Mouse (Mus musculus) induced T-regulatory cell, adult 2 months (primary cell): ENCODE measurements around the gene Hmx1.

Experiments used
- DNase-seq: peaks from one replicate; pipeline ENCODE4 v3.0.0-alpha.2; 2012; ENCODE audit warnings: low read depth

Gene Hmx1

DNA sequence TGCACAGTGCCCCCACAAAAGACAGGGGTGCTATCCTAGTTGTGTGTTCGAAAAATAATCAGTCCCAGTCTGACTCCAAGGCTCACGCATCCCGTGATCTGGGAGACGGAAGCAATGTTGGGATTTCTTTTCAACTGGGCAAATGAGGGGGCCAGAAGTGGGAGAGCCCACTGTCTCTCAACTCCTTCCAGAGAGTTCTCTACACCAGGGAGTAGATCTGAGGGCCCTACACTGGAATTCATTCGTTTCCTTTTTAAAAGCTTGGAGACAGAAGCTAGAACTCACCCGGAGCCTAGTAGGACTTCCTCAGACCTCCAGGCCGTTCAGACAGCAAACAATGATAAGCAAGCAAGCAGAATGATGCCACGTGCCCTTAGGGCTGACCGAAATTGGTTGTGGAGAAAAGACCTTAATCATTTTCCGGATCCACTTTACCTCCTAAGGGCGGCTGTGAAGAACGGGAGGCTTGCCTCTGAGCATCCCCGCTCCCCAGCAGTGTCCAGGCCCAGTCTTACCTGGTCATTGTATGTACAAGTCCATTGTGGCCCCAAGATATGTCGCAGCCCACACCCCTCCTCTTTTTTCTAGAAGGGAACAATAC lies 9.5 kb downstream of the Hmx1 start:
- no peak for DNase-seq

DNA sequence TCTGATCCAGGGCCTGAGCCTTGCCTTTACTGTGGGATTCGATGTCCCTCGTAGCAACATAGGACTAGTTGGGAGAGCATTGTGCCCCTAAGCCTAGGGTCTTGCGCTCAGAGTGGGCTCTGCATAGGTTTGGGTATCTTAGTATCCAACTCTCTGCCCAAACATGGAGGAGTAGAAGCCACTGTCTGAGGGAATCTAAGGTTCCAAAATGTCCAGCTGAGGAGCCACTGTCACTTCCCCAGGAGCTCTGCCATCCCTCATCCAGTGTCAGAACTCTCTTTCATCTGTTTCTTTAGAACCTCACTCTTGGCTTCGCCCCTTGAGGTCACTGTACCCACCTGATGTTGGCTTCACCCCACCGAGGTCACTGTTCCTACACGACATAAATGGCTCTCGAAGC lies 10.2 kb downstream of the Hmx1 start:
- no peak for DNase-seq

DNA sequence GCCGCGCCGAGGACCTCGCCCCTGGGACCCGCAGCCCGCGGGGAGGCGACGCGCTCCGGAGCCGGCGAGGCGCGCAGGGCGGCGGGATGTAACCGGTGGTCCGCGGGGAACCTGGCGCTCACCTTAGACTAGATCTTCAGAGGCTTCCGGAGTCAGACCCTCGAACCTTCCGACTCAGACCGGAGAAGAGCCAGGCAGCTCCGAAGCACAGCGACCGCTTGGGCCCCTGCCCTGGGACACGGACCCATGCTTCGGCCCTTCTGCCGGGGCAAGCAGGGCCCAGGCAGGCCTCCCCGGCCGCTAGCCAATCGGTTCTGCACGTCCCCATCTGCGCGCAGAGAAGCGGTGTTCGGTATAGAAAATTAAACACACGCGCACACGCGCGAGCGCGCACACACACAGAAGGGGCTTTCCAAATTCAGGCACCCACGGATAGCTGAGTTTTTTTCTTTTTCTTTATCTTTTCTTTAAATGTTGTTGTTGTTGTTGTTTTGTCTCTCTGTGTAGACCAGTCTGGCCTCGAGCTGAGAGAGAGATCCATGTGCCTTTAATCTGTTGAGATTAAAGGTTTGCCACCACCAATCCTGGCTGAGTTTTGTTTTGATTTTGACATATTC lies 10.9 kb downstream of the Hmx1 start:
- DNase-seq = no peak

DNA sequence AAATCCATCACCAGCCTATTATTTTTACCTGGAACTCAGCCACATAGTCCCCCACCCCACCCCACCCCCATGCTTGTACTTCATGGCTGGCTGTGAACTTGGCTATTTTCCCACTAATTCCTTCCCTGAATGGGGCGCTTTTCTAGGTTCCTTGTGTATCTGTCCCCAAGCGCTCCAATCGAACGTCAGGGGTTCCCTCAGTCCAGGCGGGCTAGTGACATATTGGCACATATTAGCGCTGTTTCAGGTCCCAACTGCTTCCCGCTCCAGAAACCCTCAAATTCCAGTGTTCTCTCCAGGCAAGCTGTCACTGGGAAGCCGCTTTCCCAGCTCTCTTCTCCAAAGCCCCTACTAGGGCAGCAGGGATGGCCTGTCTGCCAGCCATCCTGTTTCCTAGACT lies 12.3 kb downstream of the Hmx1 start:
- DNase-seq = no peak

DNA sequence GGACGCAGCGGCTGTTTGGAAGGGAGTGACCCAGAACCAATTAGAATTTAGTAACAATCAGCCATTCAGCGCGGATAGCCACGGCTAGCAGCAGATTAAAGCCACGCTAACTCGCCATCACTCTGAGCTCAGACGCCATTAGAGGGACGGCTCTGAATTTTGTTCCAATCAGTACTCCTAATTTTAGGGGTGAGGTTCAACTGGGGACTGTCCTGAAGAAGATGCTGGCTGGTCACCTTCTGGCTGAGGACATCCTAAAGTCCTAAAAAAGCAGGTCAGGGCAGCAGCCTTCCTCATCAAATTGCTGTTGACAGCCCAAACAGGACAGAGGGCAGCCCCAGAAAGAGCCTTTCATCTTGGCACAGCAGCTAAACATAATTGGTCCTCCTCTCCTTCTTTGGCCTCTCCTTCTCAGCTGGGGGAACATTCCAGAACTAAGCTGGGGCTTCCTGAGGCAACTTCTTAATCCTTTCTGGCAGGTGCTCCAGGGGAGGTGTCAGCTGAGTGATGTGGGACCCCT lies 18.6 kb downstream of the Hmx1 start:
- DNase-seq = no peak

DNA sequence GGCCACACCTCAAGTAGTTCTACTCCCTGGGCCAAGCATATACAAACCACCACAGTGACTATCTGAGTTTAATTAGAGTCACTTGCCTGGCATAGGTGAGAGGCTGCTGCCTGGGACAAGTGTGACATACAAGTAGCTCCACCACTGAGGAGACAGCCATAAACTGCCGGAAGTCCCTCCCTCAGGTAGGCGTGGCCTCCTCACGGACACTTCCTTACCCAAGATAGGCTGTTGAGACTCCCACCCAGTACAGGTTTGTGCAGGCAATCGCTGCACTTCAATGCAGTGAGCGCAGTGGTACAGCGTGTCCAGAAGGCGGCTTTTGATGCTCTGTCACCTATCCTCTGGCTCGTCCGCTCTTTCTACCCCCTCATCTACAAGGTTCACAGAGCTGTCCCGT lies 22.1 kb downstream of the Hmx1 start:
- DNase-seq = no peak

DNA sequence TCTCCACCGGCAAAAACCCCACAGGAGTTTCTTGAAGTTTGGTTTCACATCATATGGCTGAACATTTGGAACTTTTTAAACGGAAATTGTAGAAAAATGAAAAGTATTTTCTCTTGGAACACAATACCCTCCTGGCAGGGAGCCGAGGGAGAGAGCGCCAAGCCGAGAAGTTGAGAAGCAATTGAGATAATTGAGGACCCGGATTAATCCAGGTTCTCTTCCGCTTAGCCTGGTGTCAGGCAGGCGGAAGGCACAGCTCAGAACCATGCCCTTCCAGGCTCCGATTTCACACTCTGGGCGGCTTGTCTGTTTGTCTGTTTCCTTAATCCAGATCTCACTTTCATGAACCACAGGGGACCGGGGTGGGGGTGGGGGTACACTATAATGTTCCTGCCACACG lies 23.9 kb downstream of the Hmx1 start:
- DNase-seq = no peak

DNA sequence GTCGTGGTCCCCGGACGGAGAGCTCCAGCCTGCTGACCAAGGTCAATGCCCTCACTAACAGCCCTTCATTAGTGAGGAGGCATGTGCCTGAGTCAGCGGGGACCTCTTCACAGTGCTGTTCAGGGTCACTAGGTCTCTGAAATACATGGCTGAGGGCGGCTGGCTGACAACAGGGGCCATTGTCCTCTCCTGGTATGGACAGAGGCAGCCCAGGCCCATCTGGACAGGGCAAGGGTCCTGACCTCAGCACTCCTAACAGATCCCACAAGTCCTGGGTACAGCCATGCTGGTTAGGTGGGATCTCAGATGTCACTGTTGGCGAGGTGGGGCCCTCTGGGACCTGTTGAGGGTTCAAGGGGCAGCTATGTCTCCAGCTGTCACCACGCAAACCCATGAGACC lies 28.8 kb downstream of the Hmx1 start:
- no peak for DNase-seq

DNA sequence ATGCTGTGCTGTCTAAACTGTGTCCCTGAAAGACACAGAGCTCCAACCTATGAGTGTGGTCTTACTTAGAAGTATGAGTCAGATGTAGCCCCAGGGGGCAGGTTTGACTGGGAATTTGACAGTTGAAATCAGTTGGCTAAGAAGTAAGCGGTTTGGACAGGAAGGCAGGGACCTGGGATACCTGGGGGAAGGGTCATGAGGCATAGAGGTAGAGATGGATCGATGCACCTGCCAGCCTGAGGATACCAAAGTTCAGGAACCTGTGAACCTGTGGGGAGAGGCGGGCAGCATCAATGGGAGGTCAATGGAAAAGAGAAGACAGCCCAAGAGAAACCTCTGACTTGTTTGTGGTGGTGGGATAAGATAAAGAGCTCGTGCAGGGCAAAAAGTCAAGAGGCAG lies 32.7 kb downstream of the Hmx1 start:
- DNase-seq = no peak

DNA sequence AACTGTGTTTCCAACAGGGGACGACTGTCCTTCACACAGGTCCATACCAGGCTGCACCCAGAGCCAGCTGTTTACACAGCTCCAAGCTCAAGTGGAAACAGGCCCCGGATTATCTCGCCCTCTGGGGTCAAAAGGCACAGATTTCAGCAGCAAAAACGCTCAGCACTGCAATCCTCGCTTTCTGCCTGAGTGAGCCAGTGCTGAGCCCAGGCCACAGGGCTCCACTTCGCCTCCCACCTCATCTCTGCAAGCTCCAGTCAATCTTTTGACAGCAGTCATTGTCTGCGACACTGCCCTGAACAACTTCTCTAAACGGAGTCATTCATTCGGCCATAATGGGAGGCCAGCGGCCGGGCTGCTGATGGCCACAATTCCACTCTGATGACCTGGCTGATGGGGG lies 36.3 kb downstream of the Hmx1 start:
- DNase-seq = no peak

DNA sequence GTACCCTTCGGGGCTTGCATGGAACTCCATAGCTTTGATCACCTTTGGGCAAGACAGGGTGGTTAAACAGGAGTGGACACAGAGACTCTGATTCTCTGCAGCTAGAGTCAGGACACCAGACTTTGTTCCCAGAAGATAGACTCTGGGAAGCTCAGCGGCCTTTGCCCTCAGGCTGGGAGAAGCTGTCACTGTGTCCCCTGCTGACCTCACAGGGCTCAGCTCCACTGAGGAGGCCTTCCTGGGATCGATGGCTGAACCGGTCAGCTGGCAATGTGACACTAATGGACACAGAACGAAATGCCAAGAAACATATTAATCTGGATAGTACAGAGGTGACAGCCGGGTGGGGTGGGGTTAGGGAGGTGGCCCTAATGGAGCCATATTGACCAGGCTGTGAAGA lies 39.0 kb downstream of the Hmx1 start:
- DNase-seq = no peak

DNA sequence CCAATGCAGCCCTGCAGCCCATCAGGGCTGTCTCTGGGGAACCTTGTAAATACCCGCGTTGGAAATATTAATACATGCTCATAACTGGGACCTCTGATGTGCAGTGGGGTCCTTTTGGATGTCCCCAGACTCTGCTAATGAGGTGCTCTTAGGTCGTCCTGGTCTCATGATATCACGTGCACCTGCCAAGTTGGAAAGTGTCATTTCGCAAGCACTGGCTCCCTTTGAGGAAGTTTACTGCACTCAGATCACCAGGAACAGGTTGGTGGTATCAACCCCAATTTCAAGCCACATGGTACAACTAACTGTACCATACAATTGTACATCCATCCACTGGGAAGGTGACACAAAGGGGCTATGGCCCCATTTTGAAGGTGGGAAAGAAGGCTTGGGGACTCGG lies 39.5 kb downstream of the Hmx1 start:
- DNase-seq = no peak

DNA sequence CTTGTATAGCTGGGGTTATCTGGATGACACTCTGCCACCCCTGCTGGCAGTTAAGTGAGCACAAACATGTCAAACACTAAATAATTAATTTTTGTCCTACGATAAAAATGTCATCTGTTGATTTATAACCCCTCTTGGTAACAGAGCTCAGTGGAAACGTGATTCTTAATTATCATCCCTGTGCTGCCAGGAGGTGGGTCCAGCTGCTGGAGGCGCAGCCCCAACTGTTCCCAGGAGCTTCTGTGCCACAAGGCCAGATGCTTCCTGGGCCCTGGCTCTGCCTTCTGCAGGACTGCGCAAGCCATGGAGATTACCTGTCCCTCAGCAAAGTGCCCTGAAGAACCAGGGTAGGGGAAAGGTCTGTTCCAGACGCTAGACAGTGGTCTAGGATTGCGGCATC lies 43.2 kb downstream of the Hmx1 start:
- no peak for DNase-seq

DNA sequence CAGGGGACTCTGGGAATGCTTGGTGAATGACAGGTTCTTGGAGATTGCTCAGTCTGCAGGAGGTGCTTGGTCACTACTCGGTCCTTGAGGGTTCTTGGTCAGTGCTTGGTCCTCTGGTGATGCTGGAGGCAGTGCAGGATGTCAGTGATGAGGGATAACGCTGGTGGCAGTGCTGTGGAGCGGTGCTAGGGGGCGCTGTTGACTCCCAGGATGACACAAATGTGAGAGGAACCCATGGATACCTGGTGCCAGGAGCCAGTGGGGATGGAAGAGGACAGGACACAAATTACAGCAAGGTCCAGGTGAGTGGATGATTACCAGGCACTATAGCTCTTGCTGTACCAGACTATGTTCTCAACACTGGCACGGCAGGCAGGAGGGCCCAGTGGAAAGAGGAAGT lies 45.1 kb downstream of the Hmx1 start:
- DNase-seq = no peak

DNA sequence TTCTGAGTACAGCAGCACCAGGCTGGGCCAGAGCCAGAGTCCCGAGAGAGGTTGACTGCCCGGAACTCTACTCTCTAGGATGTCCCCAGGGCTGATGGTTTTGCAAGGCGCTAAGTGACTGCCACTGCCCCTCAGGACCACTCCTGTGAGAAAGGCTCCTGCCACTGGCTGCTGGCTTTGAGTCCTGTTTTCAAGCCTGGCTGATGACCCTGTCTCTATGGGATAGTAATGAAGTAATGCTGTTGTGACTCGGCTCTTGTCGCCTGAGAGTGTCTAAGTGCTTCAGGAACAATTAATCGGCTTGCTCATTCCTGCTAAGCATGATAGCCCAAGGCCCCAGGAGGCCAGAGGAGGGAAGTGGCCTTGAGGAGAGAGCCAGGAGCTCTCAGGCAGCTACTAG lies 45.8 kb downstream of the Hmx1 start:
- no peak for DNase-seq

DNA sequence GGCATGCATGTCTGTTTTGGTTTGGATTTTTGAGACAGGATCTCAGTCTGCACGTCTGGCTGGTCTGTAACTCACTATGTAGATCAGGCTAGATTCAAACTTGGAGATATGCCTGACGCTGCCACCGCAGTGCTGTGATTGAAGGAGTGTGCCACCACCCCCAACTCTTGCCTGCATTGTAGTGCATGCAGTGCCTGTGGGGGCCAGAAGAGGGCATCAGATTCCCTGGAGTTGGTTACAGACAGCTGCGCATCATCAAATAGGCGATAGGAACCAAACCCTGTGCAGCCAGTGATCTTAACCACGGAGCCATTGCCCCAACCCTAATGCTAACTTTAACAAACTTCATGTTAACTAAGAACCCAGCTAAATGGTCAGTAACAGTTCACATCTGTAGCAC lies 49.9 kb downstream of the Hmx1 start:
- no peak for DNase-seq

DNA sequence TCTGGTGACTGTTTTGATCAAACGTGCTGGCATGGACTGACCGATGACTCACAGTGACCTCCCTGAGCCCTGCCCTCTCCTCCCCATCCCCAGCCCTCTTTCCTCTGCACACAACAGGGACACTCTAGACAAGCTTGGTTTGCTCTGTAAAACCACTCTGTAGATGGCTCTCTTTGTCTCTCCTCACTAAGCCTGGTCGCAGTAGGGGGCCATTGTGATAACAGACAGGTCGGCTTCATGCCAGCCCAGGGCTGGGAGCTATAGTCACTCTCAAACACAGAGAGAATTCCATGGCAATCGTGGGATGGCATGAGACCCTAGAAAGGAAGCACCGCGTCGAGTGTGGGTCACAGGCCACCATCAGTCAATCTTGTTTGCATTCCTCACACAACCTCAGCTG lies 51.6 kb downstream of the Hmx1 start:
- no peak for DNase-seq

DNA sequence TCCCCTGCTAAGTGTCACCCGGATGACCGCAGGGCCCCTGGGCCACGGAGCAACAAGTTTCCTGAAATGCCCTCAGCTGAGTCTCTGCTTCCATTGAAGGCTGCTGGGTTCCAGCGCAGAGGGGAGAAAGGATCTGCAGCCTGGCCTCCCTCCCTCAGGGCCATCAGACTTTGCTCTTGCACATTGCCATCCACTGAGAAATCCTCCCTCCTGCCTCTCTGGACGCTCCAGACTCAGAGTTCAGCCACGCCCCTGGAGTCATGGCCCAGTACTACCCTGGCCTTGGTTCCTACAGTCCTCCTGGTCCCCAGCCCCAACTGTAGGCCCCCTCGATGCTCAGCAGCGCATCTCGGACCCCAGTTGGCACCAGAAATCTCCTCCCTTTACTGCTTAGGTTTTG lies 52.5 kb downstream of the Hmx1 start:
- DNase-seq = no peak

DNA sequence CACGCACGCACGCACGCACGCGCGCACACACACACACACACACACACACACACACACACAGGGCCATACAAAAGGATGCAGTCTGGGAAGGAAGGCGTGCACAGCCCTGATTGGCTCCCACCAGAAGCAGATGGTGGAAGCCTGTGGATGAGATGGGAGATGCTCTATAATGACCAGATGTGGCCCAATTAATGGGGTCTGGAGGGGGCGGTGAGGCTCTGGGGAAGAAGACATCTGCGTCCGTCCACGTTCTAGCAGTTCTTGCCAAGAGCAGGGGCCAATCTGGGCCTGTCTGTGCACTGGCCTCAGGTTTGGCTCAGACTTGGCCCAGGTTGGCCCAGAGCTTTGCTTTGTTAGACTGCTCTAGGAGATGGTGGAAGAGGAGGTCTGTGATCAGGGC lies 55.8 kb downstream of the Hmx1 start:
- no peak for DNase-seq

DNA sequence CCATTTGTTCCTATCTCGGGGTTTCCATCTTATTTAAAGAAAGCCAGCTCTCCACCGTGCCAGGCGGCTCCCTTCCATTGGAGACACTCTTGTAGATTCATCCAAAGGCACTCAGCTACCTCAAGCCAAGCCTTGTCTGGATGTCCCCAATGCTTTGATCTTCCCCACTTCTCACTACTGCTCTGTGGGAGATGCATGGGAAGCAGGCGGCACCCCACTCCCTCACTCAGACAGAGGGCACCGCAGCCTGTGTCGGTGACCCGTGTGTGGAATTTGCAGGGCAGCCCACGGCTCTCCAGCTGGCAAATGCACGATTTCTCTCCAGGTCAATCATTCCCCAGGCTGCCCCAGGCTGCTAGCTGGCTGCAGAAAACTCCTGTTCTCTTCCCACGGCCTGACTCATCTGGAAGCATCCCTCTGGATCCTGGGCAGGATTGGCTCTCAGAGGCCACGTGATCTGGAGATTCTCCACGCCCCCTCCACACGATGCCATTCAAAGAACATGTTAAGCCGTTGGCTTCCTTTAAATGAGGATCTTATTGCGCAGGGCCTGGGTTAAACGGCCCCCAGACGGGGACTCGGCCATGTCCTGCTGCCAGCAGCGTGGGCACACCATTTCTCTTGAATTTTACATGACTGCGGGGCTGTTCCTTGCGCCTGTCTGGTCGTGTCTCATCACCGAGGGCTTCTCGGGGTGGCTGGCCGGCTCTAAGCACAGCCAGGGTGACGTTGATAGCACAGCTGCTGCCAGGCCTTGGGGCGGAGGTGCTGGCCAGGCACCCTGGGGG lies 58.9 kb downstream of the Hmx1 start:
- no peak for DNase-seq
